Comparison of ENCODE assay signal across 12 mouse cellular contexts in genomic region chr11:50704511-50704910, GRCm38 (mm10).
"Had no signal": no experiment of that assay in that cellular context is flagged by ENCODE, and none has a peak within 500 bp of the region (broad histone marks: within the 10 kb centered on the region; RNA-seq: fewer than 3 reads in every experiment).

No protein-coding gene starts in this region.

- DNase-seq: retina, postnatal 1 day; right cerebral cortex, adult 18-20 months; right cerebral cortex, postnatal 14 days; right cerebral cortex, postnatal 25 days; right cerebral cortex, postnatal 4 days; spleen, adult 18-20 months; thymus, adult 18-20 months; thymus, adult 2 months; thymus, postnatal 14 days; thymus, postnatal 25 days; thymus, postnatal 36 days; thymus, postnatal 4 days had no signal
